Mouse (Mus musculus) MEL (cell line): ENCODE data around the gene Col2a1. TPM values are rescaled to one million over a fixed set of nuclear protein-coding genes. Genes with fewer than 3 reads are reported as not detected.
A peak's percentile ranks its signal among the peaks of the same experiment; 100 is the strongest.

ENCODE experiments used
- DNase-seq: peaks from one replicate; pipeline ENCODE4 v3.0.0; 2011; ENCODE audit warnings: low read depth, low spot score
- H3K27ac ChIP-seq: 2 replicates; pipeline ENCODE4 v1.5.1; 2012; ENCODE audit warnings: low read depth, mild to moderate bottlenecking, control low read depth, low read length, moderate library complexity; ENCODE audit not compliant: control insufficient read depth
- H3K27me3 ChIP-seq, 2 experiments: fragments of 150-350 bp in 1 of 2; sonication (generic) in 1 of 2; 2 replicates each; pipeline ENCODE4 v1.6.1; 2012; ENCODE audit warnings: low read length in 2 of 2, mild to moderate bottlenecking in 2 of 2, improper control_type of control experiment in 1 of 2, moderate library complexity in 1 of 2; ENCODE audit not compliant: insufficient read depth in 2 of 2, control insufficient read depth in 1 of 2
- H3K36me3 ChIP-seq, 2 experiments: 2 replicates each; pipeline ENCODE4 v1.6.1; 2012 to 2014; ENCODE audit warnings: low read length in 2 of 2, improper control_type of control experiment in 1 of 2, inconsistent platforms in 1 of 2, mild to moderate bottlenecking in 1 of 2; ENCODE audit not compliant: insufficient read depth in 2 of 2, control insufficient read depth in 1 of 2
- H3K4me1 ChIP-seq, 2 experiments: fragments of 150-350 bp in 1 of 2; sonication (generic) in 1 of 2; 2 replicates each; pipeline ENCODE4 v1.6.1; 2012; ENCODE audit warnings: low read length in 2 of 2, improper control_type of control experiment in 1 of 2, mild to moderate bottlenecking in 1 of 2; ENCODE audit not compliant: insufficient read depth in 2 of 2, control insufficient read depth in 1 of 2
- H3K4me3 ChIP-seq, 2 experiments: fragments of 150-350 bp in 1 of 2; sonication (generic) in 1 of 2; 2 replicates each; pipeline ENCODE4 v1.5.1; 2012; ENCODE audit warnings: low read depth in 2 of 2, low read length in 2 of 2, mild to moderate bottlenecking in 2 of 2, moderate library complexity in 2 of 2, control low read depth in 1 of 2, improper control_type of control experiment in 1 of 2; ENCODE audit not compliant: control insufficient read depth in 1 of 2, insufficient read depth in 1 of 2
- H3K79me2 ChIP-seq: 2 replicates; pipeline ENCODE4 v1.6.1; 2012; ENCODE audit warnings: mild to moderate bottlenecking, low read length, moderate library complexity; ENCODE audit not compliant: control insufficient read depth, poor library complexity, insufficient read depth
- H3K9ac ChIP-seq: 2 replicates; pipeline ENCODE4 v1.6.1; 2012; ENCODE audit warnings: low read depth, mild to moderate bottlenecking, control low read depth, low read length, moderate library complexity; ENCODE audit not compliant: control insufficient read depth, poor library complexity, severe bottlenecking
- H3K9me3 ChIP-seq: fragments of 150-350 bp; sonication (generic); replicated peaks from 2 replicates; pipeline ENCODE4 v1.6.1; 2012; ENCODE audit warnings: mild to moderate bottlenecking, low read length, improper control_type of control experiment, moderate library complexity; ENCODE audit not compliant: insufficient read depth
- CTCF ChIP-seq, 3 experiments: IDR thresholded peaks in 2 of 3; conservative IDR thresholded peaks in 1 of 3; 2 replicates each; pipeline ENCODE4 v1.5.1; 2011 to 2012; ENCODE audit warnings: low read length in 3 of 3, low read depth in 2 of 3, mild to moderate bottlenecking in 2 of 3, improper control_type of control experiment in 1 of 3, inconsistent platforms in 1 of 3, mixed read lengths in 1 of 3, moderate library complexity in 1 of 3; ENCODE audit not compliant: control insufficient read depth in 1 of 3, insufficient read depth in 1 of 3, poor library complexity in 1 of 3, severe bottlenecking in 1 of 3
- HCFC1 ChIP-seq: IDR thresholded peaks from 2 replicates; pipeline ENCODE4 v1.6.1; 2012; ENCODE audit warnings: low read depth, mild to moderate bottlenecking, inconsistent platforms, low read length, improper control_type of control experiment, moderate library complexity
- MAZ ChIP-seq: IDR thresholded peaks from 2 replicates; pipeline ENCODE4 v1.6.1; 2012; ENCODE audit warnings: low read depth, mild to moderate bottlenecking, inconsistent platforms, low read length, improper control_type of control experiment
- MEF2A ChIP-seq: IDR thresholded peaks from 2 replicates; pipeline ENCODE4 v1.6.1; 2014; ENCODE audit warnings: low read depth, mild to moderate bottlenecking, inconsistent platforms, low read length, improper control_type of control experiment; ENCODE audit not compliant: poor library complexity, insufficient replicate concordance, severe bottlenecking; ENCODE audit errors: extremely low read depth
- MYB ChIP-seq: IDR thresholded peaks from 2 replicates; pipeline ENCODE4 v1.6.1; 2011; ENCODE audit warnings: mild to moderate bottlenecking, low read depth, low read length, improper control_type of control experiment
- MYC ChIP-seq: IDR thresholded peaks from 2 replicates; pipeline ENCODE4 v1.6.1; 2011; ENCODE audit warnings: low read depth, mild to moderate bottlenecking, low read length, improper control_type of control experiment, moderate library complexity
- POLR2AphosphoS2 ChIP-seq: IDR thresholded peaks from 2 replicates; pipeline ENCODE4 v1.6.1; 2011; ENCODE audit warnings: low read length, improper control_type of control experiment
- POLR2AphosphoS5 ChIP-seq: IDR thresholded peaks from 2 replicates; pipeline ENCODE4 v1.6.1; 2012; ENCODE audit warnings: low read depth, borderline replicate concordance, mild to moderate bottlenecking, inconsistent platforms, low read length, moderate library complexity, mixed read lengths
- RAD21 ChIP-seq: IDR thresholded peaks from 2 replicates; pipeline ENCODE4 v1.6.1; 2011; ENCODE audit warnings: mild to moderate bottlenecking, low read depth, low read length, improper control_type of control experiment
- SMC3 ChIP-seq: IDR thresholded peaks from 2 replicates; pipeline ENCODE4 v1.6.1; 2011; ENCODE audit warnings: low read depth, low read length, improper control_type of control experiment
- UBTF ChIP-seq: IDR thresholded peaks from 2 replicates; pipeline ENCODE4 v1.6.1; 2012; ENCODE audit warnings: low read depth, mild to moderate bottlenecking, inconsistent platforms, low read length, improper control_type of control experiment, moderate library complexity, borderline replicate concordance; ENCODE audit not compliant: insufficient read depth
- USF1 ChIP-seq: IDR thresholded peaks from 2 replicates; pipeline ENCODE4 v1.6.1; 2014; ENCODE audit warnings: low read depth, mild to moderate bottlenecking, inconsistent platforms, low read length, improper control_type of control experiment, moderate library complexity
- USF2 ChIP-seq, 2 experiments: IDR thresholded peaks; 2 replicates each; pipeline ENCODE4 v1.6.1; 2011 to 2012; ENCODE audit warnings: improper control_type of control experiment in 2 of 2, low read length in 2 of 2, borderline replicate concordance in 1 of 2, inconsistent platforms in 1 of 2, low read depth in 1 of 2, mild to moderate bottlenecking in 1 of 2; ENCODE audit not compliant: insufficient read depth in 1 of 2
- ZC3H11A ChIP-seq: IDR thresholded peaks from 2 replicates; pipeline ENCODE4 v1.6.1; 2012; ENCODE audit warnings: low read depth, mild to moderate bottlenecking, inconsistent platforms, low read length, improper control_type of control experiment
- ZNF384 ChIP-seq: IDR thresholded peaks from 2 replicates; pipeline ENCODE4 v1.6.1; 2012; ENCODE audit warnings: low read depth, mild to moderate bottlenecking, inconsistent platforms, low read length, improper control_type of control experiment
- polyA plus RNA-seq, 2 experiments: library from polyadenylated mRNA; stranded (reverse) in 1 of 2; unstranded in 1 of 2; fragments of >175 nt in 1 of 2; fragments of >200 nt in 1 of 2; gene quantifications; 2 replicates each; pipeline versions ENCODE4 v1.2.1 to v1.2.4; 2012; ENCODE audit warnings: low replicate concordance in 2 of 2, low read depth in 1 of 2; ENCODE audit not compliant: insufficient read length in 2 of 2, insufficient read depth in 1 of 2, missing spikeins in 1 of 2
- total RNA-seq: library from RNA; depleted of rRNA; stranded (reverse); fragments of 300-350 nt; gene quantifications from 2 replicates; pipeline ENCODE4 v1.2.3, GENCODE M21; 2012

Gene Col2a1
- total and polyA plus RNA-seq, 3 experiments: 0.04 TPM; not detected in 1

GRCm38 (mm10) chr15:98039682-98040081 is 35.2 kb upstream of the Col2a1 start:
- H3K9ac ChIP-seq: no peak overlapping the region
- no peak for DNase-seq
- H3K4me1 ChIP-seq: no peaks in the 10 kb centered on the region
- H3K79me2 ChIP-seq: no peaks in the 10 kb centered on the region
- H3K36me3 ChIP-seq: peaks cover 0 to 25% of the 10 kb centered on the region in 2 experiments; a peak in 2 of 4 replicates
- H3K27me3 ChIP-seq: no peaks in the 10 kb centered on the region
- no peak overlapping the region for H3K27ac ChIP-seq
- no peaks in the 10 kb centered on the region for H3K9me3 ChIP-seq
- H3K4me3 ChIP-seq: no peak overlapping the region
- no peak for TF ChIP-seq POLR2AphosphoS2
- no peak for TF ChIP-seq MYB
- peak; percentile 92; the same call in 1 of the 2 replicates for TF ChIP-seq POLR2AphosphoS5

GRCm38 (mm10) chr15:98036578-98036977 is 32.1 kb upstream of the Col2a1 start:
- no peak overlapping the region for H3K27ac ChIP-seq
- no peaks in the 10 kb centered on the region for H3K27me3 ChIP-seq
- no peaks in the 10 kb centered on the region for H3K4me1 ChIP-seq
- peak; percentile 50 for DNase-seq
- H3K79me2 ChIP-seq: no peaks in the 10 kb centered on the region
- H3K9me3 ChIP-seq: no peaks in the 10 kb centered on the region
- H3K9ac ChIP-seq: no peak overlapping the region
- H3K36me3 ChIP-seq: peaks cover 0 to 8% of the 10 kb centered on the region in 2 experiments; a peak in 1 of 4 replicates
- TF ChIP-seq MYC (no peak), UBTF (no peak), MAZ (no peak), SMC3 (peak; percentile 43), USF1 (no peak), ZC3H11A (0 out of 2 replicates have a peak, but pooled peaks have one; percentile 1), RAD21 (peak; percentile 33), ZNF384 (no peak), MEF2A (no peak), CTCF (IDR thresholded peaks at IDR 0.05 in 2 of 3, conservative IDR thresholded peaks at IDR 0.05 in 1 of 3; ENCODE audit: control insufficient read depth in 1 of 3, insufficient read depth in 1 of 3, low read depth in 2 of 3, low read length in 3 of 3, poor library complexity in 1 of 3, severe bottlenecking in 1 of 3) (peak; percentile 34 to 66 (median 54))
- H3K4me3 ChIP-seq: no peak overlapping the region

- no peaks in the 10 kb centered on the region for H3K79me2 ChIP-seq
- no peak overlapping the region for H3K27ac ChIP-seq
- no peak overlapping the region for H3K9ac ChIP-seq
- H3K36me3 ChIP-seq: peaks cover 0 to 2% of the 10 kb centered on the region in 2 experiments; a peak in 1 of 4 replicates
- no peak for DNase-seq
- H3K9me3 ChIP-seq: no peaks in the 10 kb centered on the region
- TF ChIP-seq MAZ (no peak), USF2 (IDR thresholded peaks at IDR 0.05; ENCODE audit: borderline replicate concordance in 1 of 2, insufficient read depth in 1 of 2, low read depth in 1 of 2, low read length in 2 of 2) (no peak), UBTF (no peak), HCFC1 (no peak), POLR2AphosphoS2 (peak; percentile 19; the same call in 1 of the 2 replicates)
- no peak overlapping the region for H3K4me3 ChIP-seq
- peaks cover 0 to 5% of the 10 kb centered on the region in 2 experiments; a peak in 1 of 4 replicates for H3K27me3 ChIP-seq
- no peaks in the 10 kb centered on the region for H3K4me1 ChIP-seq
Observed at GRCm38 (mm10) chr15:98035076-98035755, 30.7 kb upstream of the Col2a1 start.
